Mouse (Mus musculus): ENCODE data around the gene Zfp992.
"Not testable (repeated sequence)": the region's sequence is repeated elsewhere in the genome, so short reads cannot be mapped to it uniquely, and the experiment has no call there.

- TF ChIP-seq CTCF (conservative IDR thresholded peaks at IDR 0.05 in 1 of 2, IDR thresholded peaks at IDR 0.05 in 1 of 2; ENCODE audit: low read depth in 2 of 2, low read length in 2 of 2); TBP (conservative IDR thresholded peaks at IDR 0.05; ENCODE audit: low read depth, low read length); POLR2A (IDR thresholded peaks at IDR 0.05; ENCODE audit: low read depth, low read length): not testable (repeated sequence)
Observed at GRCm38 (mm10) chr4:146447016-146447415, 1.8 kb upstream of the Zfp992 start.

All from CH12.LX (cell line).